Mouse (Mus musculus) liver (tissue): ENCODE results near the gene Eif4e.

ENCODE experiments used
- DNase-seq: peaks from one replicate; pipeline ENCODE4 v3.0.0-alpha.2; 2020; ENCODE audit warnings: mixed read lengths

Eif4e gene

GRCm38 (mm10) chr3:138588001-138588400, 62.0 kb downstream of the Eif4e start:
- DNase-seq = no peak

GRCm38 (mm10) chr3:138591002-138591401, 65.0 kb downstream of the Eif4e start:
- DNase-seq = no peak

- no peak for DNase-seq
Measured at GRCm38 (mm10) chr3:138591806-138592365, 65.9 kb downstream of the Eif4e start.

- no peak for DNase-seq
Measured at GRCm38 (mm10) chr3:138593131-138593530, 67.2 kb downstream of the Eif4e start.

- DNase-seq = no peak
Measured at GRCm38 (mm10) chr3:138593911-138594310, 67.9 kb downstream of the Eif4e start.

- no peak for DNase-seq
Measured at GRCm38 (mm10) chr3:138601076-138601475, 75.1 kb downstream of the Eif4e start.

- no peak for DNase-seq
Measured at GRCm38 (mm10) chr3:138605132-138605531, 79.2 kb downstream of the Eif4e start.

- no peak for DNase-seq
Measured at GRCm38 (mm10) chr3:138608665-138609064, 82.7 kb downstream of the Eif4e start.
